Mouse (Mus musculus): ENCODE results near the gene Clrn3. TPM values are rescaled to one million over a fixed set of nuclear protein-coding genes. Genes with fewer than 3 reads are reported as not detected.

Gene Clrn3
- total and polyA plus RNA-seq, 3 experiments, result not detected

DNA sequence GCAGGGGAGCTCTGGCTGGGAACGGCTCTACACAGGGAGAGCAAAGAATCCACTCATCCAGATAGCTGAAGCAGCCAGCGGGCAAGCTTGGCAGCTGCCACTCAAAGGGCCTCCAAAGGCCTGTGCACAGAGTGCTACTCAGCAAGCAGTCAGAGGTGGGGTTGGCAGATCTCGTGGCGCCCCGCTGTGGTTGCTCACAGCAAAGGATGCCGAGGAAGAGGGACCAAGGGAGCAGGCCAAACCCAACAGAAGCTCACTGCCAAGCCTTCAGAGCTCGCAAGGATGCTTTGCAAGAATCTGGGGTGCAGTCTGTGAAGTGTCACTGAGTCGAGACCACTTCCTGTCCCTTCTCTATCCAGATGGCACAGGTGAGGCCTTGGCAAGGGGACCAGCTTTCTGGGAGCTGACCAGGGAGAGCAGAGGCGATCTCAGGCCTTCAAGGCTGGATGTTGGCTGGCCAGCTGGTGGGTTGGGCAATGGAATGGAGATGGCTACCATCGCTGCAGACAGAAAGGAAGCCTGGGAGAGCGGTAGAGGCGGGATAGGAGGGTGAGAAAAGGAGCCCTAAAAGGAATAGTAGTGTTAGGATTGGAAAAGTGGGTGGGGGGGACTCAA lies 42.6 kb downstream of the Clrn3 start:
- no peaks in the 10 kb centered on the region for H3K79me2 ChIP-seq (ENCODE audit: control insufficient read depth, insufficient read depth, low read length, poor library complexity)
- H3K4me3 ChIP-seq (ENCODE audit: control insufficient read depth in 1 of 2, insufficient read depth in 1 of 2, low read depth in 2 of 2, low read length in 2 of 2), result no peak overlapping the region
- no peak for DNase-seq (ENCODE audit: low read depth, low spot score)
- no peak overlapping the region for H3K27ac ChIP-seq (ENCODE audit: control insufficient read depth, low read depth, low read length)
- no peak overlapping the region for H3K9ac ChIP-seq (ENCODE audit: control insufficient read depth, low read depth, low read length, poor library complexity, severe bottlenecking)
- no peaks in the 10 kb centered on the region for H3K27me3 ChIP-seq (ENCODE audit: control insufficient read depth in 1 of 2, insufficient read depth in 2 of 2, low read length in 2 of 2)
- H3K9me3 ChIP-seq (replicated peaks; ENCODE audit: insufficient read depth, low read length), result no peaks in the 10 kb centered on the region
- no peaks in the 10 kb centered on the region for H3K36me3 ChIP-seq (ENCODE audit: control insufficient read depth in 1 of 2, insufficient read depth in 2 of 2, low read length in 2 of 2)
- no peaks in the 10 kb centered on the region for H3K4me1 ChIP-seq (ENCODE audit: control insufficient read depth in 1 of 2, insufficient read depth in 2 of 2, low read length in 2 of 2)
- peak in 1 of 3 experiments; percentile 26; a peak in 3 of 6 replicates for TF ChIP-seq CTCF (IDR thresholded peaks at IDR 0.05 in 2 of 3, conservative IDR thresholded peaks at IDR 0.05 in 1 of 3; ENCODE audit: control insufficient read depth in 1 of 3, insufficient read depth in 1 of 3, low read depth in 2 of 3, low read length in 3 of 3, poor library complexity in 1 of 3, severe bottlenecking in 1 of 3)
- no peak for TF ChIP-seq E2F4 (IDR thresholded peaks at IDR 0.05; ENCODE audit: borderline replicate concordance, low read depth, low read length)

DNA sequence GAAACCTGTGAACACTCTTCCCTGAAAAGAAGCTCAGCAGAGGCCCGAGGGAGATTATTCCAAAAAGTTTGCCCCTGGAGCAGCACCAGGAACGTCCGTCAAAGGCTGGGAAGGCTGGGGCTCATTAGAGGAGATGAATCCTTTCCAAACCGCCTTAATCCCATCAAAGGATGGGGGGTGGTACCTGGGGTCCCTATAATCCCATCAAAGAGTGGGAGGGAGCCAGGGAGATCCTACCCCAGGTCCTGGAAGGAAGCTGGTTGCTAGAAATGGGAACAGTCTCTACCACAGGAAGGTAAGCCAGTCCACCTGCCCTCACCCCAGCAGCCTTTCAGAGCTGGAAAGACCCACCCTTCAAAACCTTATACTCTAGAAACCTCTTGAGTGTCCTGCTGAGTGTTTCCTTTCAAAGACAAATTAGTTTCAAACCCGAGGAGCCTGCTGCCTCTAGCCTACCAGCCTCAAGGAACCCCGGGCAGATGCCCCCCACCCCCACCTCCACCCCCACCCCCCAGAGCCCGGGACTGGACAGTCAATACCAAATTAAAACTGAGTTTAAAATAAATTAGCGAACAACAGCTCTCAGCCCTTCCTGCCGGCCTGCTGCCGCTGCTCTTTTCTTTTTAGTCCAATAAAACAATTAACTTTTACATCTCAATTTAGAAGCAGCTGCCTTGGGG lies 43.2 kb downstream of the Clrn3 start:
- Histone ChIP-seq H3K36me3 (ENCODE audit: control insufficient read depth in 1 of 2, insufficient read depth in 2 of 2, low read length in 2 of 2) (no peaks in the 10 kb centered on the region), H3K4me3 (ENCODE audit: control insufficient read depth in 1 of 2, insufficient read depth in 1 of 2, low read depth in 2 of 2, low read length in 2 of 2) (no peak overlapping the region), H3K9me3 (replicated peaks; ENCODE audit: insufficient read depth, low read length) (no peaks in the 10 kb centered on the region), H3K27me3 (ENCODE audit: control insufficient read depth in 1 of 2, insufficient read depth in 2 of 2, low read length in 2 of 2) (no peaks in the 10 kb centered on the region), H3K27ac (ENCODE audit: control insufficient read depth, low read depth, low read length) (no peak overlapping the region), H3K9ac (ENCODE audit: control insufficient read depth, low read depth, low read length, poor library complexity, severe bottlenecking) (no peak overlapping the region), H3K79me2 (ENCODE audit: control insufficient read depth, insufficient read depth, low read length, poor library complexity) (no peaks in the 10 kb centered on the region), H3K4me1 (ENCODE audit: control insufficient read depth in 1 of 2, insufficient read depth in 2 of 2, low read length in 2 of 2) (no peaks in the 10 kb centered on the region)
- DNase-seq (ENCODE audit: low read depth, low spot score), result no peak
- no peak for TF ChIP-seq MAFK (IDR thresholded peaks at IDR 0.05; ENCODE audit: borderline replicate concordance, low read depth, low read length)
- TF ChIP-seq CHD1 (IDR thresholded peaks at IDR 0.05; ENCODE audit: low read depth, low read length), result no peak
- TF ChIP-seq RCOR1 (IDR thresholded peaks at IDR 0.05; ENCODE audit: low read depth, low read length), result no peak
- no peak for TF ChIP-seq ZKSCAN1 (IDR thresholded peaks at IDR 0.05; ENCODE audit: low read depth, low read length)
- TF ChIP-seq POLR2AphosphoS5 (IDR thresholded peaks at IDR 0.05; ENCODE audit: borderline replicate concordance, low read depth, low read length), result no peak
- TF ChIP-seq BHLHE40 (IDR thresholded peaks at IDR 0.05; ENCODE audit: borderline replicate concordance, low read depth, low read length), result no peak
- no peak for TF ChIP-seq TBP (IDR thresholded peaks at IDR 0.05; ENCODE audit: low read depth, low read length)
- TF ChIP-seq GATA1 (IDR thresholded peaks at IDR 0.05; ENCODE audit: low read depth, low read length), result no peak
- no peak for TF ChIP-seq MAX (IDR thresholded peaks at IDR 0.05; ENCODE audit: low read length)
- TF ChIP-seq ZMIZ1 (IDR thresholded peaks at IDR 0.05; ENCODE audit: low read depth, low read length), result no peak
- TF ChIP-seq HCFC1 (IDR thresholded peaks at IDR 0.05; ENCODE audit: low read depth, low read length), result no peak
- TF ChIP-seq TCF12 (IDR thresholded peaks at IDR 0.05; ENCODE audit: low read depth, low read length), result no peak
- no peak for TF ChIP-seq SIN3A (IDR thresholded peaks at IDR 0.05; ENCODE audit: low read length)
- TF ChIP-seq KAT2A (conservative IDR thresholded peaks at IDR 0.05; ENCODE audit: low read depth, low read length), result no peak
- no peak for TF ChIP-seq SMC3 (IDR thresholded peaks at IDR 0.05; ENCODE audit: low read depth, low read length)
- TF ChIP-seq UBTF (IDR thresholded peaks at IDR 0.05; ENCODE audit: borderline replicate concordance, insufficient read depth, low read depth, low read length), result no peak
- no peak for TF ChIP-seq MEF2A (IDR thresholded peaks at IDR 0.05; ENCODE audit: extremely low read depth, insufficient replicate concordance, low read depth, low read length, poor library complexity, severe bottlenecking)
- TF ChIP-seq MYB (IDR thresholded peaks at IDR 0.05; ENCODE audit: low read depth, low read length), result no peak
- no peak for TF ChIP-seq ELF1 (IDR thresholded peaks at IDR 0.05; ENCODE audit: low read depth, low read length)
- no peak for TF ChIP-seq CHD2 (IDR thresholded peaks at IDR 0.05; ENCODE audit: low read length)

All from MEL (cell line).